Mouse (Mus musculus): ENCODE measurements around the gene Fbxw8.

Gene Fbxw8

DNA sequence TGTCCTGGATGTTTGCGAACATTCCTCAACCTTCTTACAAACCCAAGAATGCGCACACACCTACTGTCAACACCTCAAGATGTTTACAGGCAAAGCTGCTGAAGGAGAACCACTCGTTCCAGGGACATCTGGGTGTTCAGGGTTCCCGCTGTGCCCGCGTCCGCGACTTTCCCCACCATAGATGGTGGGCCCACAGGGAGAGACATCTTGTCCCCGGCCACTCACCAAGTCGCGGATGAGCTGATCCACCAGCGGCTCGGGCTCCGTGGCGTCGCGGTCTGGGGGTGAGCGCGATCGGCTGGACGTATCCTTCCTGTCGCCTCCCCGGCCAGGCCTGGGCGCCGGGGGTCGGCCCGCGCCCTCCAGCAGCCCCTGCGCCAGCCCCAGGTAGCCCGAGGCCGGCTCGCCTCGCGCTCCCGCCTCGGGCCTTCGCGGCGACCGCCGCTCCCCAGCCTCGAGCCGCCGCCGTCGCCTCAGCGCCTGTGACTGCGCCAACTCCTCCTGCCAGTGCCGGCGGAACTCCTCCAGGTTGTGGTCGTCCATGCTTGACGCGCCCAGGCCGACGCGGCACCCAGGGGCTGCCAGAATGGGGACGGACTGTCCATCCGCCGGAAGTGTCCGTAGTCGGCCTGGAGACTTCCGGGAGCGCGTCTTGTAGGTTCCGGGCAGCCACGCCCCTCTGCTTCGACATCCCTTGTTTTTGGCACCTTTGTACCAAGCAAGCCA lies at the start of gene Fbxw8:
Gene Fbxw8 (minus strand): TSS at position 626 of the 726 bp plus-strand sequence.
- peak; percentile 90 for DNase-seq (ENCODE audit: low spot score)

DNA sequence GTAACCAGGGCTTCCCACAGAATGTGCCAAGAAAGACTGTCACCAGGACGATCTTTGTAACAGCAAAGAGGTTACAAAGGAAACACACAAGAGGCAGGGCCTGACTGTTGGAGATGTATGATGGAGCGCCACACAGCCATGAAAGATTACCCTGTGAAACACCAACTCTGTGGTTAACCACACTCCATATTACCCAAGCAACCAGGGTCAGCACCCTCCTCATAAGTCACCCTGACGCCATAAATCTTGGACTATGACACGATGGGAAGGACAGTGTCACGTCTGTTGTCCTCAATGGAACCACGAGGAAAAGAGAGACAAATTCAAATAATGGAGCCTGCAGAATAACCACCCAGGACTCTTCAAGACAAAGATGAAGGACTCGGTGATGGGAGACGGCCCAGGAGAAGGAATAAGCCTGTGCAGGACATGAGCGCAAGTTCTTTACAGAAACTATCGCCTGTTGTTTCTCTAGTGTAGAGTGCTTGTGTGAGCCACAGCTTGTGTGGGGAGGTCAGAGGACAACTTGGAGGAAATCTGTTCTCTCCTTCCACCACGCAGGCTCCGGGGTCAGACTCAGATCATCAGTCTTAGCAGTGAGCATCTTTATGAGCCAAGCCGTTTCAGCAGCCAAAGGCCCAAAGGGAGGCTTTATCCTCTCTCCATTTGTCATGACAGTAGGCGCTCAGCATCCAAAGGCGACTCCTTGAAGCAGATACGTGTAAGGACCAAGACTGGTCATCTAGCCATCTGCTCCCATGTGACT lies 49.6 kb upstream of the Fbxw8 start:
- no peak for DNase-seq (ENCODE audit: low spot score)

DNA sequence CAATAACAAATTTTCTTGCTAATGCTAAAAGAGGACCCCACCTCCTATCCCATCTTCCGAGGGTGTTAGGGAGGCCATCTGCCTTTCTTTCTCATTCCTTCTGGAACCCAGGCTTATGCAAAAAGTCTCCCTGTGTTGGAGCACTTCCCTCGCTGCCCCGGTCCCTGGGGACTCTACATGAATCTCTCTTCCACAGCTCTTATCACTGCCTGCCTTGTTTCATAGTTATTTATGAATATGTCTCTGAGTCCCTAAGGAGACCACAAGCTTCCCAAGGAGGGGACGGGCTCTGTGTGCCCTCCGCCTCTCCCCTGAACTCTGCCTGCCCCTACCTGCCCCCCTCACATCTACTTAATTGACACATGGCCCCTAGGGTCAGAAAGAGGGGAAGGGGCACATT lies 44.4 kb upstream of the Fbxw8 start:
- no peak for DNase-seq (ENCODE audit: low spot score)

DNA sequence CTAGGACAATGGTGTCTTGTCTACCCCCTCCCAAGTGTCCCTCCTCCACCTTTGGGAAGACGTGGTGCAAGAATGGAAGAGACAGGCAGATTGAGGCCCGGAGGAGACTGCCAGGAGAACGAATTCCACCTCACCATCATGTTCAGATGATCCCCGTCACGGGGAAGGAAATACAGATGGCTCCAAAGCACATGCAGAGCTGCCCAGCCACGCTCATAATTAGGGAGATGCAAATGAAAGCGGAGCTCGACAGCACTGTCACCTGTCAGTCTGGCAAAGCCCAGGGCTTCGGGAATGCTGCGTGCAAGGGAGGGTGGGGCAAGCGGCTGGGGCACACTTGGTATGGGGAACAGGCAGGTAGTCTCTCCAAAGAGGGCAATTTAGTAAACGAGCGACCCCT lies 42.2 kb upstream of the Fbxw8 start:
- DNase-seq (ENCODE audit: low spot score): no peak

DNA sequence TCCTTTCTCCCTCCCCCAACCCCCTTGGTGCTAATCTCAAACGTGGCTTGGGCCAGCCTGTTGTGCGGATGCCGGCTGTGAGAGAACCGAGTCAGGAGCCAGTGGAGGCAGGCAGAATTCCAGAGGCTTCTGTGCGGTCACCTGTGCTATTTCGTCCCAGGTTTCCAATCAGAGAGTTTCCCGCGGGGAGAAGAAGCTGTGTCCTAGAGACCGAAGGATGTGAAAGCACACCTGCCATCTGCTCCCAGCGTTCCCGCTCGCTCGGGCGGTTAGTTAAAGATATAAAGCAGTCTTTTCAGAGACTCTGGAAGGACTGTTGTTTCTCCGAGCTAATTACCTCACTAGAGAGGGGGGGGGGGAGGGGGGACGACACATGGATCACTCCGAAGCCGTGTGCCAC lies 37.0 kb upstream of the Fbxw8 start:
- no peak for DNase-seq (ENCODE audit: low spot score)

DNA sequence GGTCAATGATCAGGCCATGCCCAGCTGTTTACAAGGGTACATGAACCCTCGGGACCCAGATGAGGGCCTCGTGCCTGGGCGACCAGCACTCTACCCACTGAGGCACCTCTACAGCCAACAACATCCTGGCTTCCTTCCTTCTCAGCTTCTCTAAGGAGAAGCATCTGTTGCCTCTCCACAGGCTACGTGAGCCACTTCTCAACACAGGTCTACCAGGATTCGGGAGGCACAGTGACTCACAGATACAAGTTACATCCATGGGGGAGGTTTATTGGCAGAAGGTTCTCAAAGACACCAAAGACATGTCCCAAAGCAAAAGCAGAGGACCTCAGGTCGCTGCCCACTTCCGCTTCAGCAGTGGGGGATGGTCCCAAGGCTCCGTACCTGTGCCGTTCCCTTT lies 35.2 kb upstream of the Fbxw8 start:
- no peak for DNase-seq (ENCODE audit: low spot score)

DNA sequence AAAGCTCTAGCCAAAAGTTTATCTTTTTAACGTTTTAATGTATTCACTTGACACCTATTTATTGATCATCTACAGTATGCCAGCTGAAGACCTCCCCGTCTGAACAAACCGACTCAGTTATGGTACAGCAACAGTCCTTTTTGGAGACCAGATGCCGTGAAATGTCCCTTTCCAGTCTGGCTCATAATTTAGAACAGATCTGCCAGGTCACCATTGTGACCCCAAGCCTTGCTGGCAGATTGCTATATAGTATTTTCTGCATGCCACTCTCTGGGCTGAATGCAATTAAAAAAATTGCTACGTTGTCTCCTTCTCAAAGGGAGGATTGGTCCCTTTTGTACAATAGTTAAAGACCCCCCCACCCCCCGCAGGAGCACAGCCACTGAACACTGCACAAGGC lies 33.1 kb upstream of the Fbxw8 start:
- DNase-seq (ENCODE audit: low spot score): no peak

DNA sequence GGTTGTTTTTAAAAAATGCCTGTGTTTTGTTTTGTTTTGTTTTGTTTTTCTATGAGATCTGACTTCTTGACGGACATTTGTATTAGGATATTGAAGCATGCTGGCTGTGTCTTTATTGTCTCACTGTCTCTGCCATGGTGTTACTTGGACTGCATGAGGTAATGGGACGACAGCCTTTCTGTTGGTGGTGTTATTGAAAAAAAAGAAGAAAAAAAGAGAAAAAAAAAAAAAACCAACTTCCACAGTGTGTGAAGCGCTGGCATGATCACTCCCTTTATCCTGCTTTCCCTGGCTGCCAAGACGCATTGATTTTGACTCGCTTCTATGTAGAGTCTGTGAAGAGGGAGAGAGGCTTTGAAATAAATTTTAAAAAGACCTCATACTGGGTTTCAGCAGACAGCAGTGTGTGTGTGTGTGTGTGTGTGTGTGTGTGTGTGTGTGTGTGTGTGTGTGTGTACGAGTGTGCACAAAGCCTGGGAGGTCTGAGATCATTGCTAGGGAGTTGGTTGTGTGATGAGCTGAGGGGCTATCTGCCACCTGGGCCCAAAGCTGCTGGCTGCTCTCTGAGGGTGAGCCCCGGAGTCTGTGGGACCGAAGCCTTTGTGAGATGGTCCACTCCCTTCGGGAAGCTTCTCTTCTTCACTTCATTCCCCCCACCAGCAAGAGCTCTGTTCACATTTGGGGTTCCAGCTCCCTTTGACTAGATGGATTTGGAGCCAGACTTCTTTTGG lies 31.8 kb upstream of the Fbxw8 start:
- peak; percentile 28 for DNase-seq (ENCODE audit: low spot score)

DNA sequence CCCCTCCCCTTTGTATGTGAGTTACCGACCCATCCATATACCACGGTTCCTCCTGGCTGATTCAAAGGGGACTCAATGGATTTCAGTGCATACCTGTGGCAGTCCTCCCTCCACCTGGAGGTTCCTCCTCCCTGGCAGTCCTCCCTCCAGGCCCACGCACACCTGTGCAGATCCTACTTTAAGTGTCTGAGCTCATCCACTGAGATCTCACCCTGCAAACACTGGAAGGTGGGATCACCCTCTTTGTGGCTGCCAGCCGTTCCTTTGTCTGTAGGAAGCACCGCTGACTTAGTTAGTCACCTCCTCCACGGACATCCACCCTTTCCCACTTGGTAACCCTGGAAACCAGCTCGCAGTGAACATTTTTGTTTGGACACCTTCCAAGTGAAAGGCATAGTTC lies 22.4 kb upstream of the Fbxw8 start:
- no peak for DNase-seq (ENCODE audit: low spot score)

DNA sequence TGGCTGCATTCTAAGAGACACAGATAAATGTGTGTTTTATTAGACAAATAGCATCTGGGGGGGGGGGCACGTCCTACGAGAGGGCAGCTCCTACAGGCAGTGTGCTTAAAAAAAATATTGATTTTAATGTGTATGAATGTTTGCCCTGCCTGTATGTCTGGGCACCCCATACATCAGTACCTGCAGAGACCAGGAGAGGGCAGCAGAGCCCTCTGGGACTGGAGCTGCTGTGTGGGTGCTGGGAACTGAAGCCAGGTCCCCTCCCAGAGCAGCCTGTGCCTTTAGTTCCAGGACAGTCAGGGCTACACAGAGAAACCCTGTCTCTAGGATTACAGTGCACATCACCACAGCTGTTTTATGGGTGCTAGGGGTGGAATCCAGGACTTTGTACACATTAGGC lies 19.9 kb upstream of the Fbxw8 start:
- no peak for DNase-seq (ENCODE audit: low spot score)

DNA sequence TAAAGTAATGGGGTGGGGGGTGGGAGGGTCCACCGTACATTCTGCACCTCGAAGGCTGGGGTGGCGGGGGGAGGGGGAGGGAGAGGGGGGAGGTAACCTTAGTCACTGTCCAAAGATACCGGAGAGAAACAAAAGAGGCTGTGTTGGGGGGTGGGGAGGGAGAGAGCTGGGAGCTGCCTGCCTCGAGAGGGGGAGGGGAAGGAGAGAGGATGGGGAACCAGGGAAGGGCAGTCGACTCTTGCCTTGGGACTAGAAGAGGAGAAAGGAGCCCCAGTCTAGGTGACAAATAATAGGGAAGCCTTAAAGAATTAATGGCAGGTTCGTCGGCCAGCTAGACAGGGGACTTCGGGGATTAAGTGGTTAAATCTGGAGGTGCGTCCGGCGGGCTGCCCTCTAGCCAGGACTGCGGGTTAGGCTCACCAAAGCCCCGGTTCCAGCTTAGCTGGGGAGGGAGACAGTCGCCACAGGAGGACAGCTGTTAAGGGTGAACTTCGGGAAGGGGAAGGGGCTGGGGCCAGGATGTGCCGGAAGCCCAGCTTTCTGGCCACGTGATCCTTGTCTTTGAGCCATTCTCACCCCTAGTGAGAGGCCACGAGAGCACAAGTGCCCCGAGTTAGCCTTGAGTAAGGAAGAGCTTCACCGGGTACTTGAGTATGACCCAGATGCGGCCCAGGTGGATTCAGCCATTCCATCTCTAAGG lies 19.2 kb upstream of the Fbxw8 start:
- DNase-seq (ENCODE audit: low spot score): no peak

DNA sequence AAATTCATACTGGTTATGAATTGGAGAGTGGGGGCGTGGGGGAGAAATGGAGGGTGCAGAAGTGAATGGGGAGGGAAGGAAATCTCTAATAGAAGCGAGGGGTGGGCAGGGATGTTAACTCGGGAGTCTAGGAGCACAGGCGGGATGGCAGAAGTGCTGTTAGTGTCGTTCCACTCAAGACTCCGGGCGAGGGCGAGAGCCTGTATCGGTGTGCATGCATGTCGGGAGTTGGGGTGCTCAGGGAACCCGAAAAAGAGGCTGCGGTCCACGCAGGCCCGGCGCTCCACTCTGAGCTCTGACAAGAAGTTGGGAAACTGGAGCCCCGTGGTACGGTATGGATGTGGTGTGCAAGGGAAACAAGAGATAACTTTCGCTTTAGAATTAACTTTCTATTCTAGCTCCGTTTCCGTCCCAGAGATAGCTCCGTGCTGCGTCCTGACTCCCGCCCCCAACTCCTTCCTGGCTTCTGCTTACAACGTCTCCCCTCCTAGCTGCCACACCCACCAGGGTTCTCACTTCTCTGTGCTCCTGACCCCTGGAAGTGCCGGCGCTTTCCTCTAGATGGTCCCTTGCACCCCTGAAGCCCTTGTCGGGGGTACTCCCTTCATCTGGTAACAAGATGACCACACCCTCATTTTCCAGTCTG lies 16.9 kb upstream of the Fbxw8 start:
- no peak for DNase-seq (ENCODE audit: low spot score)

DNA sequence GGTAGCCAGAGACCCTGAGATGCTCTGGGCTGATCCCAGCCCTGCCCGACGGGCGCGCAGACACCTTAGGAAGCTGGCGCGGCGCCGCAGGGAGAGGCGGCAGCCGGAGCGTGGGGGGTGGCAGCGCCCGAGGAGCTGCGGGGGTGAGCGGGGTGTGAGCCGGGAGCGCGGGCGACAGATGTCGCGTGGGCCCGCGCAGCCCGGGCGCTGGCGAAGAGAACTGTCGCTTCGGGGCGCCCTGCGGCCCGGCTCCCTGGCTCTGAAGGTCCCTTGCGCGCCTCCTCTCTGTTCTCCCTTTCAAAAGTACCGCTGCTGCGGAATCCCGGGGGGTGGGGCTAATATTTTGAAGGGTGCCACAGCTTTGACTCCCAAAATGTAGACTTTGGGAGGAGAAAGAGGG lies 16.4 kb upstream of the Fbxw8 start:
- no peak for DNase-seq (ENCODE audit: low spot score)

DNA sequence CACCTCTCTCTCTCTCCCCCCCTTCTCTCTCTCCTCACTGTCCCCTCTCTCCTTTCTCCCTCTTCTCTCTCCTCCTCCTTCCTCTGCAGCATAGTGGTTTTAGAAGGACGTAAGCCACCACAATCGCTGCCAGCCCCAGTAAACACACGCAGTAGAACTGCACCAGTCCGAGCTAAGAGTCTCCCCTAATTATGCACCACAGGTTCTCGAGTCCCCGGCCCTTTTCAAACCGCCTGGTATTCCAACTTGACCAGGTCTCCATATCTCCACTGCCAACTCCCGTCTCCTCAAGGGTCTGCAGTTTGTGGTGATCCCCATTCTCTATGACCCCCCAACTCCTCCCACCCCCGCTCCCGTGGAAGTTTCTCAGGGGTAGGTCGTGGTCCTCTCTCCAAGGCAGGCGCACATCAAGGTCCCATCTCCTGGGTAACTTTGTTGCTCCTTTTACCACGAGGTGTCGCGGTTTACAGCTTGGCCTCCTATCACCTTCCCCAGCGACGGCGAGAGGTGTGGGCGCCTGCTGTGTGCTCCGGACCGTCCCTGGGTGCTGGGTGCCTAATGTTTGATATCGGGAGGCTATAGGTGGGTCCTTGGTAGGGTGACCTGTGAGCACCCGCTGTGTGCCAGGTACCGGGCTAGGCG lies 15.7 kb upstream of the Fbxw8 start:
- no peak for DNase-seq (ENCODE audit: low spot score)

DNA sequence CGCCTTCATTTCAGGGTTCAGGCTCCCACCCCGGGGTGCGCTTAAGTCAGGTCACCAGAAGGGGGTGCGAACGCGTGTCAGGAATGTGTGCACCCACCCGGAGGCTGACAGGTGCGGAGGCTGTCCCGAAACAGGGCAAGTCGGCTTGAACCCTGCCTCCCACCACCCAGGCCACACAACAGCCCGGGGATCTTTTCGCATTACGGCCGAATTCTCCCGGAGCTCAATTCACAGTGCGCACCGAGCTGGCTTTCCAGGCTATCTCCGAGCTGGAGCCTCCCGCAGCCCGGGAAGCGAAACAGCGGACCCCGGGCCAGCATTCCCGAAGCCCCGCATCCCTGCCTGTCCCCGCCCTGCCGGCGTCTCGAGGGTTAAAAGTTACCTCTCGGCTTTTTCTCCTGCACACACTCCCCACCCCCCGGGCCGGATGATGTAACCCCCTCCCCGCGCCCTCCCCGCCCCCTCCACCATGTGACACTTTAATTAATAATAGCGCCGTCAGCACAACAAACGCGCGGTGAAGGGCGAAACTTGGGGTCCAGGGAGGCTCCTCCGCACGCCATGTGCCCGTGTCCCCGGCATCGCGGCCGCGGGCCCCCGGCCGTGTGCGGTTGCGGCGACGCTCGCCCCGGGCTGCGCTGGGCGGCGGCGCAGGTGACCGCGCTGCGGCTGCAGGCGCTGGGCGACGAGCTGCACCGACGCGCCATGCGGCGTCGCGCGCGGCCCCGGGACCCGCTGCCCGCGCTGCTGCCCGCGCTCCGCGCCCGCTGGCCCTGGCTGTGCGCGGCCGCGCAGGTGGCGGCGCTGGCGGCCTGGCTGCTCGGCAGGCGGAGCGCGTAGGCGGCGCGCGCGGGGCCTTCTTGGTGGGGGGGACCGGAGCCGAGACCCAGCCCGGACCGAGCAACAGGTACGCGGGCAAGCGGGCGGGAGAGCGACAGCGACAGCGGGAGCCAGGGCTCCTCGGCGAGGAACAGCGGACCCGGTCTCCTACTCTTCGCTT lies 14.3 kb upstream of the Fbxw8 start:
- no peak for DNase-seq (ENCODE audit: low spot score)

DNA sequence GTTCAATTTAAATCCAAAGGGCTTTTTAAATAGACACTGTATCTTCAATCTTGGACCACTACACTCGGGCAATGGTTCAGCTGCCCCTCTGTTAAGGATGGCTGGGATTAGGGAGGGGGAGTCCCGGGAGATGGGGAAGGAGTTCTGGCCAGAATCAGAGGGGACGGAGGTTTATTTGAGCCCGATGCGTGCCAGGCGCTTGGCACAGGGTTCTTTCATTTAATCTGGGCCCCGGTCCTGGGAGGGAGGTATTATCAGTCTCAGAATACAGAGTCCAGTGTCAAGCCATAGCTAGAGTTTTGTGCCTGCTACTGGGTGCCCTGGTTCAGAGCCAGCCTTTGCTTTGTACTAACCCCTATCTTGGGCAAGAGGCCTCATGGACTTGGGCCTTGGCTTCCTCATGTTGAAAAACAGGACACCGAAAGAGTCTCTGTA lies 12.3 kb upstream of the Fbxw8 start:
- DNase-seq (ENCODE audit: low spot score): peak; percentile 70

DNA sequence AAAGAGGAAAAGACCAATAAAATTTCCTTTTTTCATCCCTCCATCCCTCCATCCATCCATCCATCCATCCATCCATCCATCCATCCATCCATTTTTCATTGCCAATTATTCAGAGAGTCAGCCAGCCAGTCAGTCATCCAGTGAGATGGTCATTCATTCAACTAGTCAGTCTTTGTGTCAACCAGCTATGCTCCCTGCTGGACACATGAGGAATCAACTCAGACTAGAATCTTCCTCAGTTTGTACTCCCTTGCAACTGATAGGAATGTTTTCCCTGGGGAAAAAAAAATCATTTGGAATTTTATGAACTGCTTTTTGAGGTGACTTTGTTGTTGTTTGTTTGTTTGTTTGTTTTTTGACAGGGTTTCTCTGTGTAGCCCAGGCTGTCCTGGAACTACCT lies 10.2 kb upstream of the Fbxw8 start:
- DNase-seq (ENCODE audit: low spot score): peak; percentile 27

DNA sequence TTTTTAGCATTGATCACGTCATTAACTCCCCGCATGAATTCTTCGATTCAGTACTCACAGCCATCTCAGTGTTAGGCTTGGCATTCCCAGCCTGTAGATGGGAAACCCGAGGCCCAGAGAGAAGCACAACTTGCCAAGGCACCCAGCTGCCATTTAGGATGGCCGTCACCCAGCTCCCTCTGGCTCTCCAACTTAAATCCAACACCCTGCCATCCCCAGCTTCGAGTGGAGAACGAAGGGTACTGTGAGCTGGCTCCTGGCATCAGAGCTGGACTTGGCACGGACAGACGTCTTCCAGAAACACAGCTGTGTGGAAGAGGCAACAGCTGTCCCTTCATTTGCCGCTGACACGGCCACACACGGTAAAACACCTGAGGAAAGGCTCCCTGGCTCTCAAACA lies 9.3 kb upstream of the Fbxw8 start, which contains the start of gene Hrk:
Gene Hrk (plus strand): TSS at position 68 of the 400 bp plus-strand sequence.
- peak; percentile 14 for DNase-seq (ENCODE audit: low spot score)

DNA sequence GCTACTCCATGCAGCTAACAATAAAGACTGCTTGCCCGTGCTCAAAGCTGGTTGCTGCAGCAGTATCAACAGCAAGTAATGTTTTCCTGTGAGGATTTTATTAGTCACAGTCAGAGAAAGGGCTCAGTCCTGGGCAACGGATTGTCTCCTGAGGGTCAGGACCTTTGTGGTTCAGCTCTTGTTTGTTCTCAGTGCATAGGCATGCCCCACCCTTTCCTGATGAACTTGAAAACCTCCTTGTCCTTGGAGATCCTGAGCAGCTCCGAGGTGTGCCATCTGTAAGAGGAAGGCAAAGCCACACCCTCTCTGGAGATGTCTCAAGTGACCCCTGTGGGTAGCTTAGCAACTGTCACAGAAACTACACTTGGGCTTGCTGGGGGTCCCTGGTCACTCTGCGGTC lies 5.4 kb upstream of the Fbxw8 start:
- DNase-seq (ENCODE audit: low spot score): no peak

DNA sequence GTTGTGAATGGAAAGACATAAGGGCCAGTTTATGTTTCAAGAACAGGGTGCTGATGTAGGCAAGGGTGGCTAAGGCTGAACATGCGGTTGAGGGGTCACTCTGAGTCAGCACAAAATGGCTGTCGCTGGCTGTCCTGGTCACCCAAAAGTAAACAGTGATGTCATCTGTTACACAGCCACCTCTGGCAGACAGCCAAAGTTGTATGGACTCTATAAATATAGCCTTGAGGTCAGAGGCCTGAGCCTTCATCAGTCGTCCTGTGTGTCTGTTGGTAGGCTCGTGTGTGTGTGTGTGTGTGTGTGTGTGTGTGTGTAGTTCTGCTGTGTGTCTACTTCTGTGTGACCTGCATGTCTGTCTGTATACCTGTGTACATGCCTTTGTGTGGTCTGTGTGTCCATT lies 1.7 kb upstream of the Fbxw8 start:
- DNase-seq (ENCODE audit: low spot score): no peak
